Mouse (Mus musculus) heart, adult 8-10 months (tissue): Measurements from ENCODE around the gene Traip. TPM values are rescaled to one million over a fixed set of nuclear protein-coding genes. Genes with fewer than 3 reads are reported as not detected.

ENCODE experiments used
- DNase-seq: peaks from one replicate; pipeline ENCODE4 v3.0.0; 2022; ENCODE audit warnings: low spot score
- total RNA-seq, 4 experiments: library from RNA; stranded (reverse); gene quantifications; 2 replicates each; pipeline ENCODE4 v1.2.4; 2022

Traip gene
- total RNA-seq, result 1 to 10 TPM in 1 of 4 experiments, under 1 TPM in 3; 0.33 to 1.6 (median 0.80) TPM

DNA sequence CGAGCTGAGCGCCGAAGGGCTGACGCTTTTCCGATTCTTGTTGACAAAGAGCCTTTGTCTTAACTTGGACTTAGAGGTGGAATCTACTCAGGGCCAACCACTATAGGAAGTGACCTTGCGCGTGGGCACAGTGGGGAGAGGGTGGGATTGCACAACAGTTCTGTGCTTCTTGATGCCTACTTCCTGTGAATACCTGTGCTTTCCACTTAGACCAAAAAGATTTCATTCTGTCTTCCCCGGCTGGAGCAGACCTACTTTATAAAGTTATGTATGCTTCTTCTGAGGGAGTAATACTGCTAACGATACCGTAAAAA is at the start of gene Traip:
Gene Traip, plus strand, starts transcription at position 215 of the 314 bp plus-strand sequence.
- DNase-seq, result no peak

DNA sequence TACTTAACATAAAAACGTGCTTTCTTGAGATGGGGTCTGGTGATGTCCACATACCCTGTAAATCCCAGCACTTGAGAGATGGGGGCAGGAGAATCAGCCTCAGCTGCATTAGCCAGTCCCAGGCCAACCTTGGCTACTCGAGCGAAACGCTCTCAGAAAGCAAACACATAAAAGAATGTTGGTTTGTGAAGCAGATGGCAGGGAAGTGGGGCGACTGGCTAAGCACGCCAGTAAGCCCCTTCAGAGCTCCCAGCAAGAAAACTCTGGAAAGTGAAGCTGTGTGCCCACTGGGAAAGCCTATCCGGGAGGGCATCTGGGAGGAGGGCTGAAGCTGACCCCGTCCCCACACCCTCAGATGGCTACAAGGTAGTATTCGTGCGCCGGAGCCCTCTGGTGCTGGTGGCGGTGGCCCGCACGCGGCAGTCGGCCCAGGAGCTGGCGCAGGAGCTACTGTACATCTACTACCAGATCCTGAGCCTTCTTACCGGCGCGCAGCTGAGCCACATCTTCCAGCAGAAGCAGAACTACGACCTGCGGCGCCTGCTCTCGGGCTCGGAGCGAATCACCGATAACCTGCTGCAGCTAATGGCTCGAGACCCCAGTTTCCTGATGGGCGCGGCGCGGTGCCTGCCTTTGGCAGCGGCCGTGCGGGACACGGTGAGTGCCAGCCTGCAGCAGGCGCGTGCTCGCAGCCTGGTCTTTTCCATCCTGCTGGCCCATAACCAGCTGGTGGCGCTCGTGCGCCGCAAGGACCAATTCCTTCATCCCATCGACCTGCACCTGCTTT is 48.9 kb upstream of the Traip start:
- no peak for DNase-seq

DNA sequence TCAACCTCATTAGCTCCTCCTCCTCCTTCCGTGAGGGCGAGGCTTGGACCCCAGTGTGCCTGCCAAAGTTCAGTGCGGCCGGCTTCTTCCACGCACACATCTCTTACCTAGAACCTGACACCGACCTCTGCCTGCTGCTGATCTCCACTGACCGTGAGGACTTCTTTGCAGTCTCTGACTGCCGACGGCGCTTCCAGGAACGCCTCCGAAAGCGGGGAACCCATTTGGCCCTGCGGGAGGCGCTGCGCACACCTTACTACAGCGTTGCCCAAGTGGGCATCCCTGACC is 48.4 kb upstream of the Traip start:
- no peak for DNase-seq

DNA sequence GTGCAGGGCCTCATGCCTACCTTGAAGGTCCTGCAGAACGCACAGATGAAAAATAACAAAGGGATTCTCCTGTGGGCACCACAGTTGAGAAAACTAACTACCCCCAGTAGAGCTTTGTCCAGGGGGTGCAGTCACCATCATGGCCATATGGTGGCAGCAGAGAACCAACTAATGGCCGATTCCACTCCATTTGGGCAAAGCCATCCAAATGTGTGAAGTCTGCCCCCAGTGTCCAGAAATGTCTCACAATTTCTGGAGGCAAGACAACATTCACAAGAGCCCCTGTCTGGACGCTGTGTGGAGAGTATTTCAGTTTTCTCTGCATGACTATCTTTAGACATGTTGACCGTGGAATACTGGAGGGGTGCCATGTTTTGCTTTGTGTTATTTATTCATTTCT is 45.2 kb upstream of the Traip start:
- DNase-seq, result peak; percentile 91

DNA sequence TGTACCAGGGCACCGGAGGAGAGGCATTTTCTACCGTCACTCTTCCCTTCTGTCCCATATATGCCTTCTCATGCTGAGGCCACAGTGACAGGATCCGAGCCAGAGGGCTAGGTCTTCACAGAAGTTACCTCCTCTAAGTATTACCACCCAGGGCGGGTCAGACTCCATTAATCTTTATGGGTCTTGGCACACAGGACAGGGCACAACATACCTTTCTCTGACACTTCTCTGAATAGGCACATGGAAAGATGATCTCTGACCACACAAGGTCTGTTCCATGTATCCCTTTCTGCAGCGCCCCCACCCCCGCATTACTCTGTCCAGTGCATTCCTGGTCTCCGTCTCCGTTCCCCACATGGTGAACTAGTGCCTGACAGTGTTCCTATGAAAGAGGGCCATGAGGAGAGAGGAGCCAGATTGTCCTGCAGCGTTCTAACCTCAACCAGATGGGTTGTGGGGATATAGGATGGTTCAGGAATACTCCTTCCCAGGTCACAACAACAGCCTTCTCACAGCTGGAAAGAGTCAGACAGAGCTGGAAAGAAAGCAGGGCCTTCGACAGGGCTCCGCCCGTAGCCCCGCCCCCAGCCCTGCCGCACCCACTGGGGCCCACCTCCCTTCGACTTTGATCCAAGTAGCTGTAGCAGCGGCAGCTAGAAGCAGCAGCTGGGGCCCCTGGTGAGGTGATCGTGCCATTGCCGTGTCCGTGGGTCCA is 43.5 kb upstream of the Traip start, which contains the start of gene Mst1r:
Gene Mst1r, plus strand, starts transcription at position 622 of the 715 bp plus-strand sequence.
- peak; percentile 79 for DNase-seq

DNA sequence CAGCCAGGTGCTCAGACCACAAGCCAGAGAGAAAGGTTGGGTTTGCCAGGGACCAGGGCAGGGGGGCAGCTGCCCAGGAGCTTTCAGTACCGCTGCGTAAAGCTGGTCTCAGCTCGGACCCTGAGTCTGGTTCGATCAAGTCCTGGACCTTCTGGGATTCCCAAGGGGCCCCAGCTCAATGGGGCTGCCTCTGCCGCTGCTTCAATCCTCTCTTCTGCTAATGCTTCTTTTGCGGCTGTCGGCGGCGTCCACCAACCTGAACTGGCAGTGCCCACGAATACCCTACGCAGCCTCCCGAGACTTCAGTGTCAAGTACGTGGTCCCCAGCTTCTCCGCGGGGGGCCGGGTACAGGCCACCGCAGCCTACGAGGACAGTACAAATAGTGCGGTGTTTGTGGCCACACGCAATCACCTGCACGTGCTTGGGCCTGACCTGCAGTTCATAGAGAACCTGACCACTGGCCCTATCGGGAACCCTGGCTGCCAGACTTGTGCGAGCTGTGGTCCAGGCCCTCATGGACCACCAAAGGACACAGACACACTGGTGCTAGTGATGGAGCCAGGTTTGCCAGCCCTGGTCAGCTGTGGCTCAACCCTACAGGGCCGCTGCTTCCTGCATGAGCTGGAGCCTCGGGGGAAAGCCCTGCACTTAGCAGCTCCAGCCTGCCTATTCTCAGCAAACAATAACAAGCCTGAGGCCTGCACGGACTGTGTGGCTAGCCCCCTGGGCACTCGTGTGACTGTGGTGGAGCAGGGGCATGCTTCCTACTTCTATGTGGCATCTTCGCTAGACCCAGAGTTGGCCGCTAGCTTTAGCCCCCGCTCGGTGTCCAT is 42.8 kb upstream of the Traip start:
- no peak for DNase-seq

DNA sequence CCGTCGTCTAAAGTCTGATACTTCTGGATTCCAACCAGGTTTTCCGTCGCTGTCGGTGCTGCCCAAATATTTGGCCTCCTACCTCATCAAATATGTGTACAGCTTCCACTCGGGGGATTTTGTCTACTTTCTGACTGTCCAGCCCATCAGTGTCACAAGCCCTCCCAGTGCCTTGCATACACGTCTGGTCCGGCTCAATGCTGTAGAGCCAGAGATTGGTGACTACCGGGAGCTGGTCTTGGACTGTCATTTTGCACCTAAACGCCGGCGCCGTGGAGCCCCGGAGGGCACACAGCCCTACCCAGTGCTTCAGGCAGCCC is 42.2 kb upstream of the Traip start:
- no peak for DNase-seq

DNA sequence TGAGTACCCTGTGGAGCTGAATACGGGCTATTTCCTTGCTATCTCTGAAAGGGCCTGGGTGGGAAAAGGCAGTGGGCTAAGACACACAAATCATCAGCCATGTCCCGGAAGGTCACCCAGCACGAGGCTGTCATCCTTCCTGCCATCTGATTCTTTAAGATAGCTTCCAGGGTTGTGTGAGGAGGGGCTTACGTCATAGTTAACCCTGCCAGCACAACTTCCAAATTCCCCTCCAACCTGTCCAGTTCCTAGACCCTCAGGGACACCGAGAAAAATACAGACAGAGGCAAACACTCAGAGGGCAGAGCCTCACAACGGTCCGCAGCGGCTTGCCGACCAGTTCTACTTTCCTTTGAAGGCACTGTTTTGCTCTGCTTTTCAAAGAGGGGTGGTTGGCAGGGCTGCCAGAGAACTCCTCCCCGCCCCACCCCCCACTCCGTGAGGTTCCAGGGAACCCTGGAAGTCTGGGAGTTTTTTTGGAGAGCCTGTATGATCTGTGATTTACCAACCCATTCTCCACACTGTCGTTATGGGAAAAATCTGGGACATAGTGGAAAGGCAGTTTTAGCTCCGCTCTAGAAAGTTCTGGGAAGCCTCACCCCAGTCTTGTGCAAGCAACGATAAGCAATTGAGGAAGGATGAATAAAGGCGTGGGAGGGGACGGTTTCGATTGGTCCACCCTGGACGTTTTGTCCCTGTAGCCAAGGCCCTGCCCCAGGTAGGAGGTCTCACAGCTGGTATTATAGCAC is 41.4 kb upstream of the Traip start:
- DNase-seq, result peak; percentile 72

DNA sequence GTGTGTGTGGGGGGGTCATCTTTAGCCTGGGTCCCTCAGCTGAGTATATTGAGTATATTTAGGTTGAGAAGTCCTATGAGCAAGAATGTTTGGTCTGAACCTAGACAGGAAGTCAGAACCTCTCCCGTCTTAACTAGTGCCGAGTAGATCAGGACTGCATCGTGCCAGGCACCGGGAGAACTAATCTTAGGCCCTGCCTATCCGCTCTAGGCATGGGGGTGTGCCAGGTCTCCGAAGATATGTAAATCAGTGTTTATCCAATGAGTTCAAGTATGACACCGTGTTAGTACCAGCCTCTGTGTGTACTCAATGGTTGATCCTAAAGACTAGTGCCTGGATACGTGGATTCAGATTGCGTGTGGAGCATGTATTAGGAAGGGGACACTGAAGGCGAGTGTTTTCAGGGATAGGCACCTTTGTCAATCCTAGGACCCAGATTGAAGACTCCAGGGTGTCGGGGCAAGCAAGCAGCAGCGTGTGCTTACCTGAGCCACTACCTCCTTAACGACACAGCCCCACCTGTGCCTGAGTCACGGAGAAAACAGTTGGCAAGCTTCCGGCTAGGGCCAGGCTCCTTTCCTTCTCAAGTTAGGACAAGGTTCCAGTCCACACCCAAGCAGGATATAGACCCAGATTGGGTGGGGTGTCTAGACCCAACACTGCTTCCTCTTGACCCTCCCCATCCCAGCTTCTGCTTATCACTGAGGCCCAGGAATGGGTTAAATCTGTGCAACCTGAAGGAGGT is 39.7 kb upstream of the Traip start:
- DNase-seq, result no peak

DNA sequence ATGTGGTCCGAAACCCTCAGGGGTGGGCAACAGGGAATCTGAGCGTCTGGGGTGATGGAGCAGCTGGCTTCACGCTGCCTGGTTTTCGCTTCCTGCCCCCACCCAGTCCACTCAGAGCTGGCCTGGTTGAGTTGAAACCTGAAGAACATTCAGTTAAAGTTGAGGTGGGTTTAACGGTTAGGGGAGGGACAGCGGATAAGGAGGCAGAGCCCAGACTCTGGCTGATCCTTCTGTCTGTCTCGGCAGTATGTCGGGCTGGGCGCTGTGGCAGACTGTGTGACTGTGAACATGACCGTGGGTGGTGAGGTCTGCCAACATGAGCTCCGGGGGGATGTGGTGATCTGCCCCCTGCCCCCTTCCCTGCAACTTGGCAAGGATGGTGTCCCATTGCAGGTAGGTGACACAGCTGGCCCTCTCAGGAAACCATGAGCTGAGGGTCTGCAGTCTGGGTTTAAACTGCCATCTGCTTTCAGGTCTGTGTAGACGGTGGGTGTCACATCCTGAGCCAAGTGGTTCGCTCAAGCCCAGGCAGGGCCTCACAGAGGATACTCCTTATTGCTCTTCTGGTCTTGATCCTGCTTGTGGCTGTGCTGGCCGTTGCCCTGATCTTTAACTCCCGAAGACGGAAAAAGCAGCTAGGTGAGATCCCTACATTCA is 35.0 kb upstream of the Traip start:
- DNase-seq, result no peak

DNA sequence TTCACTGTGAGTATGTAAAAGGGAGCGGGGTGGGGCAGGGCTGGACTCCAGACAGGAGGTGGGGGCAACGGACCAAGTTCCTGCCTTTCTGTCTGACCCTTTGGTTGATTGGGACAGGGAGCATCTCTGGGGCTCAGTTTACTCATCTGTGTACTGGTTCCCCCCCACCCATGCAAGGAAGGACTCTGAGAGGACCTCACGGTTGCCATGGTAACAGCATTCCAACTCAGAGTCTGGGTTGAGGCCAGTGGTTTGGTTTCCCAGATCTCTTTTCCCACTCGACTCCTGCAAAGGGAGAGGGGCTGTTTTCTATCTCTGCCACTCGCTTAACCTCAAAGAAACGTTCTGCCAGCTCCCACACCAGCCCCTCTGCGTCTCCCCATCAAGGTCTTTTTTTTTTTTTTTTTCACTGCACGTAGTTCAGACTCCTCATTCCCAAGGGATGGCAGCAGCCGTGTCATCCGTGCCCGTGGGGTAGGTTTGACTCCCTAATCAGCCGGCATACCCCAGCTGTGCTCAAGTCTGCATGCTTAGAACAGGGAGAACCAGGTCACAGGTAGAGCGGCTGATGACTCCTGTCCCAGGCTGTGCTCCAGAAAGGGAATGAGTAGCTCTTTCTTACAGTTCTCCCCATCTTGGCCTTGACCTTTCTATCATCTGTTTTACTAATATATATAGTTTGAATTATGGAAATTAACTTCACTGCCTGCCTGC is 31.9 kb upstream of the Traip start:
- DNase-seq, result no peak

DNA sequence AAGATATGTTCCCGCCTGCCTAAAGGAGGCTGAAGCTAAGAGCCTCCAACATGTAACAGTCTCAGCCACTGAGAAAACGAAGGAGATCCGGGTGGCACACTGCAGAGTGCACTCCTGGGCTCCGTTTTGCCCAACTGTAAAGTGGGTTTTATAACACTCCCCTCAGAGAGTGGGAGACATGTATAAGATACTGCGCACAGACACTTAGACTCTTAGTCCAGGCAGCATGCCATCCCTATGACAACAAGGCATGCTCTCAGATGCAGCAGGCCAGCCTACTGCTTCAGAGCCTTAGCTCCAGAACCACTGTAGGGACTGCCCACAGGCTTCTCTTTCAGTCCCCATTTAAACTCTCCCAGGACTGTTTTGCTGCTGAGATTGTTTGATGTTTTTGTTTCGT is 31.1 kb upstream of the Traip start:
- no peak for DNase-seq

DNA sequence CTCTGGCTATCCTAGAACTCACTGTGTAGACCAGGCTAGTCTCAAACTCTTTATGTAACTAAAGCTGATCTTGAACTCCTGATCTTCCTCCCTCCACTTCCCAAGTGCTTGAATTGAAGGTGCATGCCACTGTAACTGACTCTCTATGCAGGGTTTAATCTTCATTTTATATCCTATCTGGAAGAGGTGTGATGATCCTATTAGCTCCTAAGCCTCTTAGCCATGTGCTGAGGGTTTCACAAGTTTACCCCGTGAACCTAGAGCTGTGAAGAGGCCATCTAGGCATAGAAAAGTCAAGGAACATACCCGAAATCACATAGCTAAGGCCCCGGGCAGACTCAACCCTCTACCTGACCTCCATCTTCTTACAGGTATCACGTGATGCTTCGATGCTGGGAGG is 30.5 kb upstream of the Traip start:
- no peak for DNase-seq

DNA sequence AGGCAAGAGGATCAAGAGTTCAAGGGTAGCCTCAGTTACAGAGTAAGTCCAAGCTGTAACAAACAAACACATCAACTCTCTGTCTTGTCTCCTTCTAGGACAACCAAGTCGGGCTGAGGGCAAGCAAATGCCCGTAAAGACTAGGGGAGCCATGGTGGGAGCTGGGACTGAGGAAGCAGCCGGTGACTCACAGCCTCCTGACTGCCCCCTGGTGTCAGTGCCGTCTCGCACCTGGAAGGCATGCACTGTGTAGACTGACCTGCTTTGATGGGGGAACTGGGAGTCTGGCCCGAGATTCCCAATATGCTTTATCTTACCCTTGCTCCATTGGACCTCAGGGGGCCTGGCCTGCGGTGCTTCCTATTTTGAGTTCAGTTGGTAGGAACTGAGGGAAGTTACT is 26.9 kb upstream of the Traip start:
- no peak for DNase-seq

DNA sequence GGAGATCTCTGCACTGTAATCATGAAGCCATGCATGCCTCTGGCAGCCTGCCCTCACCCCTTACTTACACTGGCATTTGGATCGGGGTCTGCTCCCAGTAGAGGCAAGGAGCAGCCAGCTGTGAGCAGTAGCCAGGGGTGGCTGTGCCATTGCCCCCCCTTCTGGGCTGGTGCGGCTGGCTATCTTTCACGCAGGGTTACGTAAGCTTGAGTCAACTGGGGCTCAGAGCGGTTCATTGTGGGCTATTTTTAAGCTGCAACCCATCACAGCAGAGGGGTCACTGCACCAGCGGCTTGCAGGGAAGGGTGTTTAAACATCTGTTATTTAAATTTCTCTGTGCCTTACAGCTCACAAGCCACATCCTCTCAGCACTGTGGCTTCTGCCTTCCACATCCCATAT is 26.0 kb upstream of the Traip start:
- DNase-seq, result peak; percentile 48

DNA sequence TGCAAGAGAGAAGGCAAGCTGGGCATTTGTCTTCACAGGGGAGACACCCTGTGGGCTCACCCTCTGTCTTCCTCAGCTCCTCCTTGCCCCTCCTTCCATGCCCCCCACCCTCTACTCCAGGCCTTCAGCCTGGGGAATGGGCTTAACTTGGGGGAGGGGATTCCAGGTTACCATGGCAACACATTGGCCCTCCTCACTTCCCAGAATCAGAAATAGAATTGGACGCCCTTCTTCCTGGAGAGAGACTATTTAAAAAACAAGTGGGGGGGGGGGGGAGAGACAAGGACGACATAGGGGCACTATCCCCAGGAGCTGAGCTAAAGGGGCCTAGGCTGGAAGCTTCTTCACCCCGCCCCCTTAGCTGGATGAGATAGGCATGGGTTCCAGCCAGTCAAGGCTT is 24.7 kb upstream of the Traip start:
- no peak for DNase-seq

DNA sequence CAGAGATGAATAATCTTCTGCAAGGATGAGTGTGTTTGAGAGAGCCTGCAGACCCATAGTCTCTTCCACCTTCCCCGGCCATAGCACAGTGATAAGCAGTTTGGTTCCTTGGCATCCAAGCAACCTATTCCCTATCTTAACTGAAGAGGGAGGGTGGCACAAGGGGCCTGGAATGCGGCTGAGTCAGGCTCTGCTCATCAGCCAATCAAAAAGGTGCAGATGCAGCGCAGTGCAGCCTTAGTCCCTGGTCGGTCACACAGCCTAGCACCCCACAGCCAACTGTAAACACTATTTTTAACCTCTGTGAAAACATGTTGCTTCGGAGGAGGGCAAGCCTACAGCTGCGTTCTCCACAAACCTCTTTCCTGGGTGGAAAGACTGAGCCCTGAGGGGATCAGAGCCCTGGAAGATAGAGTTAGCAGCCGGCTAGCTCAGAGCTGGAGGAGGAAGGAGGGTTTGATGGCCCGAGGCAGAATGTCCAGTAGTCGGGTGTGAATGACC is 23.0 kb upstream of the Traip start:
- no peak for DNase-seq

DNA sequence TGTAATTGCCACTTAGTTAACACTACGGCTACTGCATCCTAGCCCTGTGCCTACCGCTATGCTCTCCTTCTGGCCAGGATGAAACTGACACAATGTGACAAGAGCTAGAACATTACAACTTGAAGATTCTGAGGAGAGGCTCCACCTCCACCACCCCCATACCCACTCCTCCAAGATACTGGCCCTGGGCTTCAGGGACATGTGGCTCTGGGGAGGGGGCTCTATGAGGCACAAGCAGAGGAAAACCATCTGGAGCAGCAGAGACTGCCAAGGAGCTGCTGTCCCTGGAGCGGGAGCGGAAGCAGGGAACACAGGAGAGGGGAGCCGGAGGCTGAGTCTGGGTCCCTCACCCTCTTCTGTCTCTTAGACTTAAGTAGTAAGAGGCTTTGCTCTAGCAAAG is 22.2 kb upstream of the Traip start:
- DNase-seq, result no peak

DNA sequence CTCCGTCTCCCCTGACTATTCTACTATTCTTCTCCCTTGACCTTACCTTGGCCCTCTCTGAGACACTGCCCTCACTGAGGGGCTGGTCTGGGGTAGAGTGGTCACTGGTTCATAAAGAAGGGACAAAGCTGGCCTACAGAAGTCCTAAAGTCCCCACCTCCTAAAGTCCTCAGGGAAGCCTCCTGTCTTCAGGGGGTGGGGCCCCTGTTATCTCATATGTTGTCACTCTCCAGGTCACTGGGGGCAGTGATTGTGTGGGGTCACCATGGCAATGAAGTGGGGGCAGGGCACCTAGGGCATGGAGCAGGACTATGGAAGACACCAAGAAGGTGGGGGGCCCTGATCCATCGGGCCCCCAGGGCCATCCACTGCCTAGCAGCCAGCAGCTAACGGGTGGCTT is 21.8 kb upstream of the Traip start, which contains the start of gene Actl11:
Gene Actl11, plus strand, starts transcription at position 301 of the 400 bp plus-strand sequence.
- no peak for DNase-seq

DNA sequence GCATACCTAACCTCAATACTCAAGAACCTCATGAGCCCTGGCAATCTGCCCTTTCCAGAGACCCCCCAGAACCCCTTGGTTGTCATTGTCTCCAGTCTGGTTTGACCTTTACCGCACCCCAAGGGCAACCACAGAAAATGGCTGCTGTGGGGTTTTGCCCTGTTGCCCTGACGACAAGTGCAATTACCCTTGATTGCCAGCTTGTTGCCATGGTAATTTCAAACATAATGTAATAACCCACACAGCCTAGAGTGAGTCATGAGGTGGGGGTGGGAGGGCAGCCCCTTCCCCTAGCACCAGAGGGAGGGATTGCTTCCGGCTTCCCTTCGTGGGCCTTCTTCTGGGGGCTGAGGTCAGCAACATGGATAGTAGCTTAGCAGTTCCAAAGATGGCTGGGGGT is 17.7 kb upstream of the Traip start:
- no peak for DNase-seq
